Mouse (Mus musculus) retina, postnatal 7 days (tissue): ENCODE data around the gene Plppr3.

Source experiments
- DNase-seq: peaks from one replicate; pipeline ENCODE4 v3.0.0-alpha.2; 2012; ENCODE audit warnings: low read depth, low spot score

Gene Plppr3

DNA sequence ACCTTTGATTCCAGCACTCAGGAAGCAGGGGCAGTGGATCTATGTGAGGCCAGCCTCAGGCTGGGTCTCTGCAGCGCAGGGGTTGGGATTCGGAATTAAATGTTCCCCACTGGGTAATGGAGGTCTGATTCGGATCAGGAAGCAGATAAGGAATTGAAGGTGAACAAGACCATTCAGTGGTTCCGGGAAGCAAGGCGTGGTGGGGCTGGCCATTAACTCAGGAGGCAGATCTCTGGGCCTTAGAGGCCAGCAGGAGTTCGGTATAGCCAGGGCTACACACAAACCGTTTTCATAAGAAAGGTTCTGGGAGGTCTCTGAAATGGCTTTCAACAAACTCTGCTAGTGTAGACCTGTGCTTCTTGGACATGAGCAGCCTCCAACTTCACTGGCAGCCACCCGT is 21.6 kb downstream of the Plppr3 start:
- DNase-seq = no peak

DNA sequence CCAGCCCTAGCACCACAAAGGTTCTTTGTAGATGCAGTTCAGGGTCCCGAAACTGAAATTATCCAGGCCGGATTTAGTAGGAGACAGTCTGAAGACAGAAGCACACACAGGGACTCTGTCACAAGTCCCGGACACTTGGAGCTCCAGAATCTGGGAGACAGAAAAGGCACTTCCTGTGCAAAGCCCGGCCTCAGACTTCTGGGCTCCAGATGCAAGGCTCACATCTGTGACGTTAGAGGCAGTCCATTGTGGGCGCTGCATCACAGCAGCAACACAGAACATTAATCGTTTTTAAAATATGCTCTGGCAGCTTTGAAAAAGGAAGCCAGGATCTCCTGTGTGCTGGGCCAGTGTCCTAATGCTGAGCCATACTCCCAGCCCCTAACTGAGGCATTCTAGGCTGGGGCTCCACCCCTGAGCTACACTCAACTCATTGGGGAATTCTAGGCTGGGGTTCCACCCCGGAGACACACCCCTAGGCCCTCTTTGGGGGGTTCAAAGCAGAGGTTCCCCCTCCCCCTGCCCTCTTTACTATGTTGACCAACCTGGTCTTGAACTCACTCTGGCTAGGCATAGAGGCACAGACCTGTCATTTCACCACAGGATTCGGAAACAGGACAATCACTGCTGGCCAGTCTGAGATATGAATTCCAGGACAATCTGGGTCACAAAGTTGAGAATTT is 22.2 kb downstream of the Plppr3 start:
- no peak for DNase-seq

DNA sequence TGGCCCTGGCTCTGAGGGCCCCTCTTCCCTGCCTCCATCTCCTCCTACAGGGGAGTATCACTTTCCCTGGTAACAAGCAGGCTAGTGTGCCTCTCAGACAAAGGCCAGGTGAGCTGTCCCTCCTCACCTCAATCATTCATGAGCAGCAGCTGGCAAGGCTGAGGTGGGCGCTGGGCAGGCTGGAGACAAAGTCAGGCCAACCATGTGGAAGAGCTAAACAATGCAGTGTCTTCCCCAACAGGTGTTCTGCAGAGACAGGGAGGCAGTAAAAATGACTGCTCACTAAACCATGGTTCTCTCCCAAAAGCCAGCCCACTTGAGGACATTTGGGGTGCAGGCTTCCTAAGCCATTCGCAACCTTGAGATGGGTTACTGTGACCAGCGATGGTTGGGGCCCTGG is 22.8 kb downstream of the Plppr3 start:
- no peak for DNase-seq

- DNase-seq = no peak
Measured at GRCm38 (mm10) chr10:79849941-79850628, 24.3 kb downstream of the Plppr3 start.

DNA sequence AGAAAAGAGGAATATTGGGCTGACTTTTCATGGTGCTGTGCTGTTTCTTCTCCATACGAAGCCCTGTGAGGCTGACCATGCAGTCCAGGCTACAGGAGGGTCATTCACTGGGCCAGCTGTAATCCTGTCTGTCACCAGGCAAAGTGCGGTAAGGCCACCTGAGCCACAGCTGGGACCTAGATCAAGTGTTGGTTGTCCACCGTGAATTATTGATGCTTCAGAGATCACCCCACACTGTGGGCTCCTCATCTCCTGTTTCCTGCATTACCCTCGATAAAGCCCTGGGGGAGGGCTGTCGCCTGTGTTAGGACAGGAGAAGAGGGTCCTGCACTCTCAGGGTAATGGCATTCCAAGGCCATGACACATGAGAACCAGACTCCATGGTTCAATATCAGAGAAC is 27.9 kb downstream of the Plppr3 start:
- DNase-seq = no peak

- DNase-seq = no peak
Measured at GRCm38 (mm10) chr10:79843476-79843875, 31.0 kb downstream of the Plppr3 start.

GRCm38 (mm10) chr10:79842322-79842721 is 32.1 kb downstream of the Plppr3 start:
- DNase-seq = no peak

DNA sequence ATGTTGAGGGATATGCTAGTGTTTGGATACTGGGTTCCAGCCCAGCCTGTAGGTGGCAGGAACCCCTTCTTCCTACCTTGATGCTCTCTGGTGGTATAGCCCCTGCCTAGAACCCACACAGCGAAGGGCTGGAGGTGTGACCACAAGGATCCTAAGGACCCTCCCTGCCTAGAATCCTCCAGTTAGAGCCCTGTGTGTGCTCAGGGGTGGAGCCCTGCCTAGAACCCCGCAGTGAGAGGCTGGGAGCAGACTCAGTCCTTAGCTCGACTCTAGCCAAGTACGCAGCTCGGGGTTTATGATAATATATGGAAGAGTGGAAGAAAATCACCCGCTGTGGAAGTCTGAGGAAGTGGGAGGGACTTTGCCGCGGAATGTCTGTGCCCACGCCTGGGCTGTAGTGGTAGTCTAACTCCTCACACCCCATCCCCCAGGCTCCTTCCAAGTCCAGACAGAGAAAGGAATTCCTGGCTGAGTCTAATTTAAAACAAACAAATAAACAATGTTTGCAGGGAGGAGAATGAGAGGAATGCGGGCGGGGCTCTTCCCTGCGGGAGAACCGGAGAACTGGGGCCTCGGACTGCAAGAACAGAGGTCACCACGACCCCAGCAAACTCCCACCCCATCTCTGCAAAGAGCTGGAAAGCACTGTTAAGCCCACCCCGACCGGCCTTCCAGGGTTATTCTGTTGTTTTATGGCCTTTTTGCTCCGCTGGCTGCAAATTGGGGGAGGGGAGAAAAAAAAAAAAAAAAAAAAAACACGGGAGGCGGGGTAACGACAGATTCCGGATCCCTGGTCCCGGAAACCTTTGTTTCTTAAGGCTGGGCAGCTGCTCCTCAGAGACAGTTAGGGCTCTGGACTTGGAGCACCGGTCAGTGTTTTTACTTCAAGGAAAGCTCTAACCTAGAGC is 33.5 kb downstream of the Plppr3 start:
- DNase-seq = no peak

DNA sequence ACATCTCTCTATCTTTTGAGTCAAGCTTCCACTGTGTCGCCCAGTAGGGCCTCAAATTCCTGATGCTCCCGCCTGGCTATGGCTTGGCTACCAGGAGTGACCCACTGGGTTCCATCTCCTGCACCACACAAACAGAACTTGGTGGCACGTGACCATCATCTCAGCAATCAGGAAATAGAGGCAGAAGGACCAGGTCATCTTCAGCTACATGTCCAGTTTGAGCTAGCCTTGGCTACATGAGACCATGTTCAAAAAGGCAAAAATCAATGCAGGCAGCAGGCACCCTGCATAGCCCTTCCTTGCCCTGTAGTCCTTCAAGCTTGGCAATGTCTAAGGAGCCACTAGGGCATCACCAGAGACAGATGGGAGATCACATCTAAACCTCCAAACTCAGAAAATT is 34.3 kb downstream of the Plppr3 start:
- no peak for DNase-seq

DNA sequence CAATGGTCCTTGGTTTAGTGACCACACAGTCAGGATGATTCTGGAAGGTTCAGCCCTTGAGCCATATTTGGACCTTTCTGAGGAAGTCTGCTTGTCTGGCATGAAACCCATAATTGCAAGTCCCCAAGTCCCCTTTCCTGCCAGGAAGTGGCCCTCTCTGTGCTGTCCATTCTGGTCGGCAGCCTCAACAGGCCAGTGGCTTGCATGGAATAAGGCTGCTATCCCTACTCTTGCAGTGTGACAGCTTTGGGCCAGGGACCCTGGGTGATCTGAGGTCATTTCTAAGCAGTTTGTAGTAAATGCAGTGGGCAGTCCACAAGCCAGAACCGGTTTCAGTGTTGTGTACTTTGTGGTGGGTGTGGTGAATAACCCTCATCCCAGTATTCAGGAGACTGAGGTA is 36.3 kb downstream of the Plppr3 start:
- DNase-seq = no peak

DNA sequence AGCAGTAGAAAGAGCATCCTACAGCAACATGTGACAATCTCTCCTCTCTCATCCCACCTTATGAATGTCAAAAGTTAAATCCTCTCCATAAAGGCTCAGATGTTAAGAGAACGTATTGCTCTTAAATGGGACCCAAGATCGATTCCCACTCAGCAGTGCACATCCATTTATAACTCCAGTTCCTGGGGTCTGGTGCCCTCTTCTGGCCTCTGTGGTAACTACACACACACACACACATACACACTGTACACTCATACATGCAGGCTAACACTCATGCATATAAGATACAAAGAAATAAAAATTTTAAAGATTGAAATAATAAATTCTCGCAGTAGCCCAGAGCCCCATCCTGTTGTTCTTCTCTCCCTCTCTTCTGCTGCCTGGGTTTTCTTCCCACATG is 37.5 kb downstream of the Plppr3 start:
- DNase-seq = no peak

- peak; percentile 62 for DNase-seq
Measured at GRCm38 (mm10) chr10:79834769-79835398, 39.5 kb downstream of the Plppr3 start.

- no peak for DNase-seq
Measured at GRCm38 (mm10) chr10:79832786-79833181, 41.6 kb downstream of the Plppr3 start.

DNA sequence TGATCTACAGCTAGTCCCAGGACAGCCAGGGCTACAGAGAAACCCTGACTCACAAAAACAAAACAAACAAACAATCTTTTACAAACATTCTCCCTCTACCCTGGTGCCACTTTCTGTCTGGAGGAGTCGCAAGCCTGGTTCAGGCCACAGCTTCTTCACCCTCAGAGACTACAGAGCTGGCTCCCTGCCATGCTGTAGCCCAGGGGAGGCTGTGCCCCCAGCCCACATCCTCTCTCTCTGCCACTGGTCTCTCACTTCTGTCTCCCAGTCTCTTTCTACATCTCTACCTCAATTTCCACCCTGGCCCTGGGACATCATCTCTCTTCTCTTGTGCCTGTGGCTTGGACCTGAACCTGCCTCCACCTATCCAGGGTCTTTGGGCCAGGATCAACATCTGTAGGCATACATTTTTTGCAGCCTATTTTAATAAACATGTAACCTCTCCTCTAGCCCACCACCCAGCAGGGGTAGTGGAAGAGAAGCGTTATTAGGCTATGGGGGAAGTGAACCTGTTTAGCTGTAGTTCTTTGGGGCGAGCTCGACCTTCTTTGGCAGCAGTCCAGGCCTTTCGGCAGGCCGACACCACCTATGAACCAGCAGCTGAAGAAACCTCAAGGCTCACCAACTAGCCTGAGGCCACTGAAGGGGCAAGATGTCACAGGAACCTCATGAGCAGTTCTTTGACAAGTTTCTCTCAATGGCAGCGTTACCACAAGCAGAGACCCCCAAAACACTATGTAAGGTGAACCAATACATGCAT is 42.2 kb downstream of the Plppr3 start:
- DNase-seq = no peak

- DNase-seq = no peak
Measured at GRCm38 (mm10) chr10:79831583-79831982, 42.9 kb downstream of the Plppr3 start.

GRCm38 (mm10) chr10:79824413-79824812 is 50.0 kb downstream of the Plppr3 start:
- no peak for DNase-seq

DNA sequence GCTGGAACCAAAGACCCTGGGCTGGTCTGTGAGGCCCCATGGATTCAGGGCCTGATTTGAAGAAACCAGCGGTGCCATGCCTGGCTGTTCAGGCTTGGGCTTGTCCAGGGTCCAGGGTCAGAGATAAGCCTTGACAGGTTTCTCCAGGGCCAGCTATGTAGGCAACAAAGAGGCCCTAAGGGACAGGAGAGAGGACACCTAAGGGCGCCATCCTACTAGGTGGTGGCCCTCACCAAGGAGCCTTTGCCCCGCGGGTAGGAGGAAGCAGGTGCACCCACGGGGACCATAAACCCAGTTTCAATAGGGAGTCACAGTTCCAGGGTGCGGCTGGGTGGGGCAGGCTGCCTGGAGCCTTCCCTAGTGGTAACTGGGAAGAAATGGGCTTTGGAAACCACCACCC is 51.4 kb downstream of the Plppr3 start:
- DNase-seq = no peak

GRCm38 (mm10) chr10:79822372-79822771 is 52.1 kb downstream of the Plppr3 start:
- DNase-seq = no peak

DNA sequence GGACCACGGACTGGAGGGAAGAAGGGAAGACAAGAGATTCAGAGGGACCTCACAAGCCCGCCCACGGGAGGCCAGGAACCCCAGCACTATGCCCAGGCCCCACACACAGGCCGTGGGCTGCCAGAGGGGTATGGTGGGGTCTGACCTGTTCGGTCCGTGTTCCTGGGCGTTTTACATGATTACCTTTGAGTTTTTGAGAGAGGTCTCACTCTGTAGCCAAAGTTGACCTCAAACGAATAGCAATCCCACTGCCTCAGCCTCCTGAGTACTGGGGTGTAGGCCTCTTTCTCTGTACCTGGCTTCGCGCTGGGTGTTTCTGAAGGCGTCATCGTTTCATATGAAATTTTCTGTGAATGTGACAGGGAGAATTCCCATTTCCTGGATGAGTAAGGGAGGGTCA is 52.7 kb downstream of the Plppr3 start:
- no peak for DNase-seq

DNA sequence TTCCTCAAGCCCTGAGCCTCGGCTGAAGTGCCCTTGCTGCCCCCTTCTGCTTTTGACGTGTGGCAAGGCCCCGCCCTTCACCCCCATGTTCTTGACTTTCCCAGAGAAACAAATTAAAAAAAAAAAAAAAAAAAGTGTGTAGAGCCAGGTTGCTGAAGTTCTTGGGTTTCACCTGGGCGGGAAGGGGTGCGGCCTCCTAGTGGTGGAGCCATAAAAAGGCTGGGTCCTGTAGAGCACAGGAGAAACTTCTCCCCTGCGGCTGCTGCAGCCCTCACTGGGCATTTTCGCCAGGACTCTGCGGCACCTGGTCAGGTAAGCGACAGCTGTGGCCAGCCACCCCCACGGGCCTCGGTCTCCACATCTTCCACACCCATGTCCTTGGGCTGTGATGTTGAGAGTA is 53.7 kb downstream of the Plppr3 start, which contains the start of gene Misp:
Misp (plus strand) TSS at position 208 of the 400 bp plus-strand sequence.
- DNase-seq = no peak

- DNase-seq = no peak
Measured at GRCm38 (mm10) chr10:79820277-79820676, 54.2 kb downstream of the Plppr3 start.
